Mouse (Mus musculus): ENCODE measurements around the gene Dab2ip. TPM values are rescaled to one million over a fixed set of nuclear protein-coding genes. Genes with fewer than 3 reads are reported as not detected.

Dab2ip gene
- polyA plus RNA-seq, 1 experiment from 2014 or later, result 41.4 TPM

- WGBS, result 18% methylated on average over 11 of the region's 11 CpGs
- TF ChIP-seq CTCF (IDR thresholded peaks at IDR 0.05; ENCODE audit: low read depth), result no peak
- DNase-seq (ENCODE audit: low spot score), result no peak
- no peak overlapping the region for H3K27ac ChIP-seq
- H3K9ac ChIP-seq (ENCODE audit: low read depth, low read length), result no peak overlapping the region
- H3K4me1 ChIP-seq (replicated peaks; ENCODE audit: insufficient read depth, low read length), result peaks cover 31% of the 10 kb centered on the region
- no peak for ATAC-seq (replicated peaks; ENCODE audit: low FRiP score, low read depth)
- no peaks in the 10 kb centered on the region for H3K9me3 ChIP-seq (replicated peaks; ENCODE audit: low read length)
- H3K4me3 ChIP-seq (replicated peaks; ENCODE audit: low read depth, low read length), result no peak overlapping the region
- no peaks in the 10 kb centered on the region for H3K36me3 ChIP-seq (ENCODE audit: insufficient read depth, low read length)
- no peak overlapping the region for H3K4me2 ChIP-seq (ENCODE audit: low read length)
- H3K27me3 ChIP-seq (ENCODE audit: insufficient read depth, low read length), result no peaks in the 10 kb centered on the region
Observed at GRCm38 (mm10) chr2:35610168-35610951, 52.3 kb downstream of the Dab2ip start.

DNA sequence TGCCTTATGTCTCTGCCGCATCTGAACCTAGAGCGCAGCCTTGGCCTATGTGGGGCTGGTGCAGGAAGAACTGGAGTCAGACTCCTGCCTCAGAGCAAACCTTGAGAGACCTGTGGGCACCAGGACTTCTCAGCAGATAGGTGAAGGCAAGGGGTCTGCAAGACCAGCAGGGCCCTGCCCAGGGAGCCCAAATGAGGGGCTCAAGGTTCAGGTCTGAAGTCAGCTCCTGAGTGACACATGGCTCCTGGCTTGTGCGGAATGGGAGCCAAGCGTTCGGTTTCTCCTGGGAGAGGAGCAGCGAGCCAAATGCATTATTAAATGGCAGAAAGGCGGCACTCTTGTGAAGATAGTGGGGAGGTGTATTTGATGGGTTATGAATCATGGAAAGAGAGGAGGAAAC lies 52.9 kb downstream of the Dab2ip start:
- no peaks in the 10 kb centered on the region for H3K36me3 ChIP-seq (ENCODE audit: insufficient read depth, low read length)
- WGBS, result 90% methylated on average over 7 of the region's 7 CpGs

GRCm38 (mm10) chr2:35611645-35612044 lies 53.6 kb downstream of the Dab2ip start:
- H3K4me1 ChIP-seq (replicated peaks; ENCODE audit: insufficient read depth, low read length), result peaks cover 31% of the 10 kb centered on the region
- no peak overlapping the region for H3K4me2 ChIP-seq (ENCODE audit: low read length)
- no peaks in the 10 kb centered on the region for H3K9me3 ChIP-seq (replicated peaks; ENCODE audit: low read length)
- no peaks in the 10 kb centered on the region for H3K27me3 ChIP-seq (ENCODE audit: insufficient read depth, low read length)
- 94% methylated on average over 4 of the region's 4 CpGs for WGBS
- no peak for TF ChIP-seq CTCF (IDR thresholded peaks at IDR 0.05; ENCODE audit: low read depth)
- H3K4me3 ChIP-seq (replicated peaks; ENCODE audit: low read depth, low read length), result no peak overlapping the region
- H3K36me3 ChIP-seq (ENCODE audit: insufficient read depth, low read length), result no peaks in the 10 kb centered on the region
- H3K27ac ChIP-seq, result no peak overlapping the region
- no peak for DNase-seq (ENCODE audit: low spot score)
- H3K9ac ChIP-seq (ENCODE audit: low read depth, low read length), result no peak overlapping the region
- ATAC-seq (replicated peaks; ENCODE audit: low FRiP score, low read depth), result no peak

More for the DNA sequence above, 52.9 kb downstream of the Dab2ip start:
- TF ChIP-seq CTCF (IDR thresholded peaks at IDR 0.05; ENCODE audit: low read depth), result no peak
- DNase-seq (ENCODE audit: low spot score), result no peak
- H3K4me2 ChIP-seq (ENCODE audit: low read length), result no peak overlapping the region
- H3K9me3 ChIP-seq (replicated peaks; ENCODE audit: low read length), result no peaks in the 10 kb centered on the region
- no peak overlapping the region for H3K9ac ChIP-seq (ENCODE audit: low read depth, low read length)
- no peak for ATAC-seq (replicated peaks; ENCODE audit: low FRiP score, low read depth)
- H3K4me1 ChIP-seq (replicated peaks; ENCODE audit: insufficient read depth, low read length), result peaks cover 31% of the 10 kb centered on the region
- H3K27me3 ChIP-seq (ENCODE audit: insufficient read depth, low read length), result no peaks in the 10 kb centered on the region
- no peak overlapping the region for H3K27ac ChIP-seq
- H3K4me3 ChIP-seq (replicated peaks; ENCODE audit: low read depth, low read length), result no peak overlapping the region

DNA sequence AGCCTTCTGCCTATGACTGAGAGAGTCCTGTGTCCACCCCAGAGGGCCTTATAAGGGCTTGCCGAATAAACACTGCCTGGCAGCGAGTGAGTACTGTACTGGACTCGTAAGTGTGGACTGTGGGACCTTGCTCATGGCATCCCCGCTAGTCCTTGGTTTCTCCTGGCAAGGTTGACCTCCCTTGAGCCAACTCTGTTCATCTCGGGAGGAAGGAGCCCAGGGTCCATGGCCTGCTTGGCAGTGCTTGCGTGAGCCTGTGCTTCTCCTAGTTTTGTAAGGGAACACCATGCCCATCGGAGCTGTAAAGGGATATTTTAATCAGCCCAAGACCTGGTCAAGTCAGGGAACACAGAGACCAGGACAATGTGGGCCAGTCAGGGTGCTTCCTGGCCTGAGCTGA lies 54.2 kb downstream of the Dab2ip start:
- H3K9me3 ChIP-seq (replicated peaks; ENCODE audit: low read length), result no peaks in the 10 kb centered on the region
- no peak overlapping the region for H3K9ac ChIP-seq (ENCODE audit: low read depth, low read length)
- H3K4me1 ChIP-seq (replicated peaks; ENCODE audit: insufficient read depth, low read length), result peaks cover 29% of the 10 kb centered on the region
- no peak overlapping the region for H3K27ac ChIP-seq
- TF ChIP-seq CTCF (IDR thresholded peaks at IDR 0.05; ENCODE audit: low read depth), result no peak
- no peaks in the 10 kb centered on the region for H3K27me3 ChIP-seq (ENCODE audit: insufficient read depth, low read length)
- WGBS, result 84% methylated on average over 7 of the region's 7 CpGs
- no peaks in the 10 kb centered on the region for H3K36me3 ChIP-seq (ENCODE audit: insufficient read depth, low read length)
- ATAC-seq (replicated peaks; ENCODE audit: low FRiP score, low read depth) (no peak), DNase-seq (ENCODE audit: low spot score) (no peak)
- H3K4me2 ChIP-seq (ENCODE audit: low read length), result no peak overlapping the region
- no peak overlapping the region for H3K4me3 ChIP-seq (replicated peaks; ENCODE audit: low read depth, low read length)

DNA sequence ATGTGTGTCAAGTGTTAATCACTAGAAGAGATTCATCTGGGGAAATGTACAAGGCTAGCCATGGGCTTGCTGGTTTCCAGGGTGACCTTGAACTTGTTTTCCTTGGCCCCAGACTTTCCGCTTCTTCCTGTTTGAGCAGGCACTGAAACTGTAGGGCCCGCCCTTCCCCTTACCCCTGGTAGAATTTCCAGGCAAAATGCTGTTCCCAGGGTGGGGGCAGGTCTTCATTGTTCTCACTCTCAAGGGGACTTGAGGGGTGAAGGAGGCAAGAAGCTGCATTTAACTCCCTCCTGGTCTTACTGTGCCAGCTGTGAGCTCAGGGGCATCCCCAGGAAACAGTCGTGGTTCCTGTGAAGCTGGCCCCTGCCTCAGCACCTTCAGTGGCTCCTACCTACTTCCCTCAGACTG lies 55.9 kb downstream of the Dab2ip start:
- Histone ChIP-seq H3K9me3 (replicated peaks; ENCODE audit: low read length) (no peaks in the 10 kb centered on the region), H3K4me2 (ENCODE audit: low read length) (no peak overlapping the region), H3K4me1 (replicated peaks; ENCODE audit: insufficient read depth, low read length) (peaks cover 22% of the 10 kb centered on the region), H3K27ac (no peak overlapping the region), H3K36me3 (ENCODE audit: insufficient read depth, low read length) (no peaks in the 10 kb centered on the region), H3K4me3 (replicated peaks; ENCODE audit: low read depth, low read length) (no peak overlapping the region), H3K9ac (ENCODE audit: low read depth, low read length) (no peak overlapping the region), H3K27me3 (ENCODE audit: insufficient read depth, low read length) (no peaks in the 10 kb centered on the region)
- TF ChIP-seq CTCF (IDR thresholded peaks at IDR 0.05; ENCODE audit: low read depth), result no peak
- peak; percentile 69 for DNase-seq (ENCODE audit: low spot score)
- no peak; the same call in 1 of the 2 replicates for ATAC-seq (replicated peaks; ENCODE audit: low FRiP score, low read depth)
- 23% methylated on average over 3 of the region's 3 CpGs for WGBS

DNA sequence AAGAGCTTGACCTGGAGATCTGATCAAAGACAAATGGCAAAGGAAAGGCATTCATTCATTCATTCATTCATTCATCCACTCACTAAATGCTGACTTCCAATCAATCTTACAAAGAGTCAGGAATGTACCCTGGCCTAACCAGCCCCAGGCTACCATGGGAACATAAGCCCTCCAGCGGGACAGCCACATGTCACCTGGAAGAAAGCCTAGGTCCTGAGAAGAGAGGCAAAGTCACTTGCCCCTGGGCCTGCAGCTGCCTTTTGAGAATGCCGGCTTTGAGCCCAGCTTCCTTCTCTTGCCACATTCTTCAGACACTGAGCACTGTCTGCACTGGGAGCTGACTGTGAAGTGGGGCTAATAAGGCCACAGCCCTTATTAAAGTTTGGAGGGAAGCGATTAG lies 56.3 kb downstream of the Dab2ip start:
- TF ChIP-seq CTCF (IDR thresholded peaks at IDR 0.05; ENCODE audit: low read depth), result no peak
- no peak overlapping the region for H3K9ac ChIP-seq (ENCODE audit: low read depth, low read length)
- H3K27ac ChIP-seq, result no peak overlapping the region
- no peaks in the 10 kb centered on the region for H3K36me3 ChIP-seq (ENCODE audit: insufficient read depth, low read length)
- ATAC-seq (replicated peaks; ENCODE audit: low FRiP score, low read depth) (no peak), DNase-seq (ENCODE audit: low spot score) (no peak)
- H3K4me3 ChIP-seq (replicated peaks; ENCODE audit: low read depth, low read length), result no peak overlapping the region
- H3K27me3 ChIP-seq (ENCODE audit: insufficient read depth, low read length), result no peaks in the 10 kb centered on the region
- WGBS, result 67% methylated on average over 3 of the region's 3 CpGs
- H3K4me1 ChIP-seq (replicated peaks; ENCODE audit: insufficient read depth, low read length), result peaks cover 26% of the 10 kb centered on the region
- no peak overlapping the region for H3K4me2 ChIP-seq (ENCODE audit: low read length)
- H3K9me3 ChIP-seq (replicated peaks; ENCODE audit: low read length), result no peaks in the 10 kb centered on the region

All from kidney, postnatal 0 days (tissue).